In genomic region chr2:76492224-76492623, GRCm38 (mm10) we compare ENCODE assay signal across 24 mouse cellular contexts.
DNase-seq lines count a peak whose midpoint lies in the region; ATAC-seq and TF ChIP-seq lines count a peak whose summit lies in the region.
"Had no signal": no experiment of that assay in that cellular context is flagged by ENCODE, and none has a peak within 500 bp of the region (broad histone marks: within the 10 kb centered on the region; RNA-seq: fewer than 3 reads in every experiment).

No protein-coding gene starts in this region.

- H3K9me3 ChIP-seq in forebrain, embryonic 12.5 days, result no peaks in the 10 kb centered on the region
- no peaks in the 10 kb centered on the region for H3K9me3 ChIP-seq in forebrain, embryonic 16.5 days (ENCODE audit: control insufficient read depth, low read length)
- no peaks in the 10 kb centered on the region for H3K9me3 ChIP-seq in midbrain, embryonic 12.5 days
- no peaks in the 10 kb centered on the region for H3K9me3 ChIP-seq in midbrain, postnatal 0 days (ENCODE audit: low read length)
- no peaks in the 10 kb centered on the region for H3K9me3 ChIP-seq in hindbrain, embryonic 12.5 days (replicated peaks)
- H3K9me3 ChIP-seq: heart, embryonic 12.5 days; limb, embryonic 13.5 days; liver, embryonic 15.5 days had no signal

- DNase-seq in midbrain, postnatal 0 days (ENCODE audit: low spot score), result no peak
- DNase-seq in mesoderm, embryonic 11.5 days (ENCODE audit: low read depth, low spot score), result peak; percentile 11
- no peak for DNase-seq in frontal cortex, postnatal 14 days (ENCODE audit: low spot score in 2 of 2)
- DNase-seq in thymus, postnatal 10 days (ENCODE audit: low spot score in 2 of 2), result no peak
- DNase-seq: adrenal gland, postnatal 10 days; cerebellum, adult 2 months; cerebellum, postnatal 25 days; embryo, embryonic 11 days; gastrocnemius, postnatal 14 days; heart, adult 18-20 months; heart, postnatal 10 days; kidney, adult 18-20 months; layer of hippocampus, adult 9-11 months; lung, postnatal 4 days; right cerebral cortex, postnatal 14 days; thymus, postnatal 36 days had no signal

- WGBS in forebrain, embryonic 12.5 days, result 86% methylated on average over 7 of the region's 7 CpGs
- 74% methylated on average over 7 of the region's 7 CpGs for WGBS in forebrain, embryonic 16.5 days
- WGBS in midbrain, embryonic 12.5 days, result 66% methylated on average over 7 of the region's 7 CpGs
- WGBS in midbrain, postnatal 0 days, result 73% methylated on average over 7 of the region's 7 CpGs
- 71% methylated on average over 7 of the region's 7 CpGs for WGBS in hindbrain, embryonic 12.5 days

- ATAC-seq in forebrain, embryonic 12.5 days (ENCODE audit: low FRiP score), result peak; percentile 50; the same call in 1 of the 2 replicates
- ATAC-seq in forebrain, embryonic 16.5 days, result no peak
- no peak for ATAC-seq in midbrain, embryonic 12.5 days (ENCODE audit: low FRiP score, low read depth)
- ATAC-seq in midbrain, postnatal 0 days (ENCODE audit: low FRiP score), result no peak
- peak; percentile 50; the same call in 1 of the 2 replicates for ATAC-seq in hindbrain, embryonic 12.5 days (ENCODE audit: low FRiP score)
- ATAC-seq: forebrain, embryonic 14.5 days had no signal

- peaks cover 3% of the 10 kb centered on the region; the same call in 1 of the 2 replicates for H3K4me1 ChIP-seq in forebrain, embryonic 12.5 days
- 0 out of 2 replicates have a peak, but pooled peaks cover 2% of the 10 kb centered on the region for H3K4me1 ChIP-seq in forebrain, embryonic 16.5 days (replicated peaks; ENCODE audit: control insufficient read depth, insufficient read depth, low read length)
- no peaks in the 10 kb centered on the region for H3K4me1 ChIP-seq in midbrain, embryonic 12.5 days
- peaks cover 6% of the 10 kb centered on the region; the same call in 1 of the 2 replicates for H3K4me1 ChIP-seq in midbrain, postnatal 0 days (ENCODE audit: insufficient read depth, low read length)
- H3K4me1 ChIP-seq in hindbrain, embryonic 12.5 days, result 0 out of 2 replicates have a peak, but pooled peaks cover 7% of the 10 kb centered on the region
- H3K4me1 ChIP-seq: liver, embryonic 15.5 days had no signal

- H3K9ac ChIP-seq in forebrain, embryonic 12.5 days, result no peak overlapping the region
- no peak overlapping the region for H3K9ac ChIP-seq in forebrain, embryonic 16.5 days (replicated peaks; ENCODE audit: low read depth, low read length)
- no peak overlapping the region for H3K9ac ChIP-seq in midbrain, embryonic 12.5 days (replicated peaks)
- no peak overlapping the region for H3K9ac ChIP-seq in midbrain, postnatal 0 days (replicated peaks; ENCODE audit: low read length, poor library complexity, severe bottlenecking)
- no peak overlapping the region for H3K9ac ChIP-seq in hindbrain, embryonic 12.5 days
- H3K9ac ChIP-seq: heart, embryonic 12.5 days; limb, embryonic 13.5 days; liver, embryonic 15.5 days had no signal

- no peaks in the 10 kb centered on the region for H3K27me3 ChIP-seq in forebrain, embryonic 12.5 days
- no peaks in the 10 kb centered on the region for H3K27me3 ChIP-seq in forebrain, embryonic 16.5 days (replicated peaks; ENCODE audit: control insufficient read depth, insufficient read depth, low read length)
- H3K27me3 ChIP-seq in midbrain, embryonic 12.5 days, result no peaks in the 10 kb centered on the region
- no peaks in the 10 kb centered on the region for H3K27me3 ChIP-seq in midbrain, postnatal 0 days (ENCODE audit: insufficient read depth, low read length)
- H3K27me3 ChIP-seq in hindbrain, embryonic 12.5 days, result no peaks in the 10 kb centered on the region
- H3K27me3 ChIP-seq: heart, embryonic 12.5 days; limb, embryonic 13.5 days; liver, embryonic 15.5 days had no signal

- TF ChIP-seq CTCF in midbrain, postnatal 0 days (IDR thresholded peaks at IDR 0.05), result no peak

- no peak overlapping the region for H3K27ac ChIP-seq in forebrain, embryonic 12.5 days
- no peak overlapping the region for H3K27ac ChIP-seq in forebrain, embryonic 16.5 days (ENCODE audit: low read length)
- H3K27ac ChIP-seq in midbrain, embryonic 12.5 days (replicated peaks), result peak overlapping the region; percentile 52; the same call in 1 of the 2 replicates
- no peak overlapping the region for H3K27ac ChIP-seq in midbrain, postnatal 0 days (ENCODE audit: low read depth, low read length)
- 0 out of 2 replicates have a peak overlapping the region, but pooled peaks have one; percentile 41 for H3K27ac ChIP-seq in hindbrain, embryonic 12.5 days
- H3K27ac ChIP-seq: limb, embryonic 13.5 days; liver, embryonic 15.5 days had no signal

- H3K4me3 ChIP-seq in forebrain, embryonic 12.5 days (replicated peaks), result no peak overlapping the region
- no peak overlapping the region for H3K4me3 ChIP-seq in forebrain, embryonic 16.5 days (replicated peaks; ENCODE audit: low read length)
- H3K4me3 ChIP-seq in midbrain, embryonic 12.5 days, result no peak overlapping the region
- H3K4me3 ChIP-seq in midbrain, postnatal 0 days (ENCODE audit: low read depth, low read length), result no peak overlapping the region
- no peak overlapping the region for H3K4me3 ChIP-seq in hindbrain, embryonic 12.5 days
- H3K4me3 ChIP-seq: heart, embryonic 12.5 days; limb, embryonic 13.5 days; liver, embryonic 15.5 days had no signal

- no peaks in the 10 kb centered on the region for H3K36me3 ChIP-seq in forebrain, embryonic 12.5 days (replicated peaks)
- no peaks in the 10 kb centered on the region for H3K36me3 ChIP-seq in forebrain, embryonic 16.5 days (ENCODE audit: control insufficient read depth, insufficient read depth)
- H3K36me3 ChIP-seq in midbrain, embryonic 12.5 days, result no peaks in the 10 kb centered on the region
- no peaks in the 10 kb centered on the region for H3K36me3 ChIP-seq in midbrain, postnatal 0 days (ENCODE audit: insufficient read depth, low read length)
- no peaks in the 10 kb centered on the region for H3K36me3 ChIP-seq in hindbrain, embryonic 12.5 days
- H3K36me3 ChIP-seq: heart, embryonic 12.5 days; limb, embryonic 13.5 days; liver, embryonic 15.5 days had no signal

- H3K4me2 ChIP-seq in forebrain, embryonic 12.5 days, result no peak overlapping the region
- H3K4me2 ChIP-seq in forebrain, embryonic 16.5 days (ENCODE audit: low read length), result no peak overlapping the region
- H3K4me2 ChIP-seq in midbrain, embryonic 12.5 days (replicated peaks), result no peak overlapping the region
- H3K4me2 ChIP-seq in midbrain, postnatal 0 days (ENCODE audit: low read depth, low read length, poor library complexity, severe bottlenecking), result no peak overlapping the region
- H3K4me2 ChIP-seq in hindbrain, embryonic 12.5 days (replicated peaks), result no peak overlapping the region
- H3K4me2 ChIP-seq: heart, embryonic 12.5 days; limb, embryonic 13.5 days; liver, embryonic 15.5 days had no signal

Comparison
In these comparisons a context has a peak if more than half of its experiments do, and no peak if none do; other contexts are left out.
1. ATAC-seq: peak in forebrain, embryonic 12.5 days (single experiment) and hindbrain, embryonic 12.5 days (single experiment); none in forebrain, embryonic 16.5 days (single experiment), midbrain, embryonic 12.5 days (single experiment) and midbrain, postnatal 0 days (single experiment).
2. H3K27ac ChIP-seq: peak in midbrain, embryonic 12.5 days (single experiment) and hindbrain, embryonic 12.5 days (single experiment); none in forebrain, embryonic 12.5 days (single experiment), forebrain, embryonic 16.5 days (single experiment) and midbrain, postnatal 0 days (single experiment).